8 mouse cellular contexts compared by ENCODE assay signal in genomic region chr8:120598579-120598978, GRCm38 (mm10). TPM values are rescaled to one million over a fixed set of nuclear protein-coding genes. Genes with fewer than 3 reads are reported as not detected.
DNase-seq lines count a peak whose midpoint lies in the region; ATAC-seq lines count a peak whose summit lies in the region.
"Had no signal": no experiment of that assay in that cellular context is flagged by ENCODE, and none has a peak within 500 bp of the region (broad histone marks: within the 10 kb centered on the region; RNA-seq: fewer than 3 reads in every experiment).

No protein-coding gene starts in this region.

- WGBS in midbrain, embryonic 12.5 days: 41% methylated on average over 24 of the region's 24 CpGs
- WGBS in midbrain, embryonic 13.5 days: 33% methylated on average over 24 of the region's 24 CpGs
- 19% methylated on average over 24 of the region's 24 CpGs for WGBS in embryonic facial prominence, embryonic 13.5 days
- 16% methylated on average over 24 of the region's 24 CpGs for WGBS in stomach, embryonic 16.5 days

- ATAC-seq in midbrain, embryonic 12.5 days (ENCODE audit: low FRiP score, low read depth): no peak
- no peak for ATAC-seq in midbrain, embryonic 13.5 days
- ATAC-seq in embryonic facial prominence, embryonic 13.5 days (ENCODE audit: insufficient number of reproducible peaks, insufficient read depth, low FRiP score, low TSS enrichment, low read depth): 0 out of 2 replicates have a peak, but pooled peaks have one; percentile 35
- ATAC-seq in stomach, embryonic 16.5 days (ENCODE audit: insufficient read depth, low FRiP score): peak; percentile 51

- H3K27ac ChIP-seq in midbrain, embryonic 12.5 days (replicated peaks): no peak overlapping the region
- H3K27ac ChIP-seq in midbrain, embryonic 13.5 days: no peak overlapping the region
- H3K27ac ChIP-seq in embryonic facial prominence, embryonic 13.5 days: 0 out of 2 replicates have a peak overlapping the region, but pooled peaks have one; percentile 28
- H3K27ac ChIP-seq in stomach, embryonic 16.5 days (ENCODE audit: low read length): peak overlapping the region; percentile 27; the same call in 1 of the 2 replicates
- H3K27ac ChIP-seq: macrophage had no signal

- H3K4me1 ChIP-seq in midbrain, embryonic 12.5 days: peaks cover 19% of the 10 kb centered on the region
- H3K4me1 ChIP-seq in midbrain, embryonic 13.5 days (replicated peaks): peaks cover 17% of the 10 kb centered on the region
- H3K4me1 ChIP-seq in embryonic facial prominence, embryonic 13.5 days: peaks cover 19% of the 10 kb centered on the region
- H3K4me1 ChIP-seq in stomach, embryonic 16.5 days (ENCODE audit: control insufficient read depth, insufficient read depth, low read length): peaks cover 15% of the 10 kb centered on the region

- 0 out of 2 replicates have a peak overlapping the region, but pooled peaks have one; percentile 13 for H3K4me2 ChIP-seq in midbrain, embryonic 12.5 days (replicated peaks)
- H3K4me2 ChIP-seq in midbrain, embryonic 13.5 days (replicated peaks): no peak overlapping the region
- peak overlapping the region; percentile 50 for H3K4me2 ChIP-seq in embryonic facial prominence, embryonic 13.5 days
- H3K4me2 ChIP-seq in stomach, embryonic 16.5 days (ENCODE audit: low read depth, low read length): peak overlapping the region; percentile 49

- peaks cover 20% of the 10 kb centered on the region for H3K27me3 ChIP-seq in midbrain, embryonic 12.5 days
- H3K27me3 ChIP-seq in midbrain, embryonic 13.5 days: peaks cover 13% of the 10 kb centered on the region; the same call in 1 of the 2 replicates
- H3K27me3 ChIP-seq in embryonic facial prominence, embryonic 13.5 days: no peaks in the 10 kb centered on the region
- H3K27me3 ChIP-seq in stomach, embryonic 16.5 days (ENCODE audit: control insufficient read depth, insufficient read depth, low read length): no peaks in the 10 kb centered on the region

- peak; percentile 49 for DNase-seq in heart, postnatal 4 days
- peak; percentile 85 to 95 for DNase-seq in left cerebral cortex, postnatal 25 days (ENCODE audit: low spot score in 2 of 2)
- no peak for DNase-seq in thymus, postnatal 14 days

- no peak overlapping the region for H3K9ac ChIP-seq in midbrain, embryonic 12.5 days (replicated peaks)
- no peak overlapping the region for H3K9ac ChIP-seq in midbrain, embryonic 13.5 days (replicated peaks)
- H3K9ac ChIP-seq in embryonic facial prominence, embryonic 13.5 days: peak overlapping the region; percentile 40
- peak overlapping the region; percentile 42; the same call in 1 of the 2 replicates for H3K9ac ChIP-seq in stomach, embryonic 16.5 days (ENCODE audit: low read length)

- H3K4me3 ChIP-seq in midbrain, embryonic 12.5 days: no peak overlapping the region
- H3K4me3 ChIP-seq in midbrain, embryonic 13.5 days (replicated peaks): no peak overlapping the region
- peak overlapping the region; percentile 14; the same call in 1 of the 2 replicates for H3K4me3 ChIP-seq in embryonic facial prominence, embryonic 13.5 days
- H3K4me3 ChIP-seq in stomach, embryonic 16.5 days (replicated peaks; ENCODE audit: low read length): peak overlapping the region; percentile 22

- intact Hi-C loops in left cerebral cortex, postnatal 25 days (cut with DNase I): loop anchor here (1.0 to 5.0 kb wide), 4 partner anchors 62 to 333 kb away; no protein-coding TSS in a partner anchor

- peaks cover 2% of the 10 kb centered on the region; the same call in 1 of the 2 replicates for H3K9me3 ChIP-seq in midbrain, embryonic 12.5 days
- H3K9me3 ChIP-seq in midbrain, embryonic 13.5 days: no peaks in the 10 kb centered on the region
- no peaks in the 10 kb centered on the region for H3K9me3 ChIP-seq in embryonic facial prominence, embryonic 13.5 days
- H3K9me3 ChIP-seq in stomach, embryonic 16.5 days (replicated peaks; ENCODE audit: control insufficient read depth, low read length): no peaks in the 10 kb centered on the region

- no peaks in the 10 kb centered on the region for H3K36me3 ChIP-seq in midbrain, embryonic 12.5 days
- no peaks in the 10 kb centered on the region for H3K36me3 ChIP-seq in midbrain, embryonic 13.5 days
- H3K36me3 ChIP-seq in embryonic facial prominence, embryonic 13.5 days: no peaks in the 10 kb centered on the region
- no peaks in the 10 kb centered on the region for H3K36me3 ChIP-seq in stomach, embryonic 16.5 days (ENCODE audit: control insufficient read depth, insufficient read depth, low read length)

RNA-seq across cellular contexts. Expression of gene Gins2, which starts 9.5 kb away (rescaled TPM):
- polyA plus RNA-seq in midbrain, embryonic 12.5 days (2016; fragmentation: Nextera tagmentation; extraction: Ambion mirVana): 73.7 and 84.8 TPM in 2 replicates
- polyA plus RNA-seq in midbrain, embryonic 13.5 days (2015; fragmentation: Nextera tagmentation; extraction: Ambion mirVana): 36.7 and 37.9 TPM in 2 replicates
- 98.6 and 111 TPM in 2 replicates for polyA plus RNA-seq in embryonic facial prominence, embryonic 13.5 days (2015; fragmentation: Nextera tagmentation; extraction: Ambion mirVana)
- 10 to 100 TPM; 42.0 to 43.2 TPM for total RNA-seq in heart, postnatal 4 days (2021)
- total RNA-seq in left cerebral cortex, postnatal 25 days (2021): 1 to 10 TPM; 1.6 to 1.8 TPM
- 76.4 and 76.5 TPM in 2 replicates for polyA plus RNA-seq in stomach, embryonic 16.5 days (2015; fragmentation: Nextera tagmentation; extraction: Ambion mirVana)

RNA-seq across cellular contexts. Expression of gene 1190005I06Rik, which starts 48.9 kb away (rescaled TPM):
- polyA plus RNA-seq in midbrain, embryonic 12.5 days (2016; fragmentation: Nextera tagmentation; extraction: Ambion mirVana): 5.2 and 5.7 TPM in 2 replicates
- polyA plus RNA-seq in midbrain, embryonic 13.5 days (2015; fragmentation: Nextera tagmentation; extraction: Ambion mirVana): 6.0 and 8.3 TPM in 2 replicates
- 14.8 and 15.9 TPM in 2 replicates for polyA plus RNA-seq in embryonic facial prominence, embryonic 13.5 days (2015; fragmentation: Nextera tagmentation; extraction: Ambion mirVana)
- 1 to 10 TPM; 7.5 to 9.3 TPM for total RNA-seq in heart, postnatal 4 days (2021)
- total RNA-seq in left cerebral cortex, postnatal 25 days (2021): 1 to 10 TPM; 8.6 TPM
- polyA plus RNA-seq in stomach, embryonic 16.5 days (2015; fragmentation: Nextera tagmentation; extraction: Ambion mirVana): 3.4 TPM in 2 replicates

Comparison
In these comparisons a context has a peak if more than half of its experiments do, and no peak if none do; other contexts are left out.
1. ATAC-seq: peak in embryonic facial prominence, embryonic 13.5 days (single experiment) and stomach, embryonic 16.5 days (single experiment); none in midbrain, embryonic 12.5 days (single experiment) and midbrain, embryonic 13.5 days (single experiment).
2. H3K27ac ChIP-seq: peak in embryonic facial prominence, embryonic 13.5 days (single experiment) and stomach, embryonic 16.5 days (single experiment); none in midbrain, embryonic 12.5 days (single experiment) and midbrain, embryonic 13.5 days (single experiment).
3. H3K4me3 ChIP-seq: peak in embryonic facial prominence, embryonic 13.5 days (single experiment) and stomach, embryonic 16.5 days (single experiment); none in midbrain, embryonic 12.5 days (single experiment) and midbrain, embryonic 13.5 days (single experiment).
4. H3K9ac ChIP-seq: peak in embryonic facial prominence, embryonic 13.5 days (single experiment) and stomach, embryonic 16.5 days (single experiment); none in midbrain, embryonic 12.5 days (single experiment) and midbrain, embryonic 13.5 days (single experiment).